Mouse (Mus musculus): Measurements from ENCODE around the gene Tmem141. TPM values are rescaled to one million over a fixed set of nuclear protein-coding genes. Genes with fewer than 3 reads are reported as not detected.
A peak's percentile ranks its signal among the peaks of the same experiment; 100 is the strongest.

The Tmem141 gene
- polyA plus RNA-seq, 1 experiment from 2014 or later: 66.8 TPM

GRCm38 (mm10) chr2:25575432-25576027 lies 46.3 kb downstream of the Tmem141 start:
- H3K27ac ChIP-seq (ENCODE audit: low read depth, low read length): peak overlapping the region; percentile 91; the same call in 1 of the 2 replicates
- peaks cover 13% of the 10 kb centered on the region for H3K36me3 ChIP-seq (ENCODE audit: control insufficient read depth, insufficient read depth, low read length)
- peaks cover 44% of the 10 kb centered on the region for H3K27me3 ChIP-seq (replicated peaks; ENCODE audit: control insufficient read depth, insufficient read depth, low read length)
- no peak for ATAC-seq
- H3K4me1 ChIP-seq (ENCODE audit: control insufficient read depth, insufficient read depth, low read depth, low read length): peaks cover 44% of the 10 kb centered on the region
- peaks cover 3% of the 10 kb centered on the region; the same call in 1 of the 2 replicates for H3K9me3 ChIP-seq (ENCODE audit: control insufficient read depth, low read length)
- peak overlapping the region; percentile 56 for H3K4me3 ChIP-seq (ENCODE audit: low read length)
- peak overlapping the region; percentile 62 for H3K4me2 ChIP-seq (ENCODE audit: low read length)
- H3K9ac ChIP-seq (ENCODE audit: low read depth, low read length): peak overlapping the region; percentile 67
- WGBS: 14% methylated on average over 21 of the region's 21 CpGs

GRCm38 (mm10) chr2:25574579-25575431 lies 47.0 kb downstream of the Tmem141 start, which contains the start of the genes Mamdc4 and Phpt1:
Mamdc4 (minus strand) TSS chr2:25574845.
Phpt1 (minus strand) TSS chr2:25575224.
- Histone ChIP-seq H3K4me2 (ENCODE audit: low read length) (peak within 1 kb of the TSS; percentile 88), H3K9ac (ENCODE audit: low read depth, low read length) (peak within 1 kb of the TSS; percentile 71), H3K36me3 (ENCODE audit: control insufficient read depth, insufficient read depth, low read length) (peaks cover 13% of the 10 kb centered on the region), H3K27ac (ENCODE audit: low read depth, low read length) (peak within 1 kb of the TSS; percentile 91), H3K9me3 (ENCODE audit: control insufficient read depth, low read length) (peaks cover 3% of the 10 kb centered on the region; the same call in 1 of the 2 replicates), H3K27me3 (replicated peaks; ENCODE audit: control insufficient read depth, insufficient read depth, low read length) (peaks cover 37% of the 10 kb centered on the region), H3K4me3 (ENCODE audit: low read length) (peak within 1 kb of the TSS; percentile 56), H3K4me1 (ENCODE audit: control insufficient read depth, insufficient read depth, low read depth, low read length) (peaks cover 37% of the 10 kb centered on the region)
- WGBS: under 1% methylated on average over 42 of the region's 45 CpGs
- peak; percentile 98 for ATAC-seq

GRCm38 (mm10) chr2:25574136-25574535 lies 47.7 kb downstream of the Tmem141 start:
- peak overlapping the region; percentile 91 for H3K27ac ChIP-seq (ENCODE audit: low read depth, low read length)
- ATAC-seq: 0 out of 2 replicates have a peak, but pooled peaks have one; percentile 0
- H3K27me3 ChIP-seq (replicated peaks; ENCODE audit: control insufficient read depth, insufficient read depth, low read length): peaks cover 31% of the 10 kb centered on the region
- peak overlapping the region; percentile 71 for H3K9ac ChIP-seq (ENCODE audit: low read depth, low read length)
- H3K4me3 ChIP-seq (ENCODE audit: low read length): peak overlapping the region; percentile 56
- H3K4me2 ChIP-seq (ENCODE audit: low read length): peak overlapping the region; percentile 88
- 24% methylated on average over 11 of the region's 11 CpGs for WGBS
- peaks cover 13% of the 10 kb centered on the region for H3K36me3 ChIP-seq (ENCODE audit: control insufficient read depth, insufficient read depth, low read length)
- H3K4me1 ChIP-seq (ENCODE audit: control insufficient read depth, insufficient read depth, low read depth, low read length): peaks cover 32% of the 10 kb centered on the region
- peaks cover 3% of the 10 kb centered on the region; the same call in 1 of the 2 replicates for H3K9me3 ChIP-seq (ENCODE audit: control insufficient read depth, low read length)

GRCm38 (mm10) chr2:25573068-25573467 lies 48.7 kb downstream of the Tmem141 start:
- ATAC-seq: no peak
- no peak overlapping the region for H3K4me2 ChIP-seq (ENCODE audit: low read length)
- peaks cover 28% of the 10 kb centered on the region for H3K4me1 ChIP-seq (ENCODE audit: control insufficient read depth, insufficient read depth, low read depth, low read length)
- H3K9ac ChIP-seq (ENCODE audit: low read depth, low read length): 0 out of 2 replicates have a peak overlapping the region, but pooled peaks have one; percentile 19
- H3K36me3 ChIP-seq (ENCODE audit: control insufficient read depth, insufficient read depth, low read length): peaks cover 10% of the 10 kb centered on the region
- no peaks in the 10 kb centered on the region for H3K9me3 ChIP-seq (ENCODE audit: control insufficient read depth, low read length)
- no peak overlapping the region for H3K27ac ChIP-seq (ENCODE audit: low read depth, low read length)
- H3K27me3 ChIP-seq (replicated peaks; ENCODE audit: control insufficient read depth, insufficient read depth, low read length): peaks cover 20% of the 10 kb centered on the region
- 97% methylated on average over 2 of the region's 2 CpGs for WGBS
- no peak overlapping the region for H3K4me3 ChIP-seq (ENCODE audit: low read length)

- H3K9ac ChIP-seq (ENCODE audit: low read depth, low read length): no peak overlapping the region
Observed at GRCm38 (mm10) chr2:25571221-25571620, 50.6 kb downstream of the Tmem141 start.

More at GRCm38 (mm10) chr2:25571221-25571620, 50.6 kb downstream of the Tmem141 start:
- Histone ChIP-seq H3K4me1 (ENCODE audit: control insufficient read depth, insufficient read depth, low read depth, low read length) (peaks cover 19% of the 10 kb centered on the region), H3K9me3 (ENCODE audit: control insufficient read depth, low read length) (no peaks in the 10 kb centered on the region), H3K27ac (ENCODE audit: low read depth, low read length) (no peak overlapping the region), H3K4me2 (ENCODE audit: low read length) (no peak overlapping the region), H3K36me3 (ENCODE audit: control insufficient read depth, insufficient read depth, low read length) (peaks cover 2% of the 10 kb centered on the region; the same call in 1 of the 2 replicates), H3K27me3 (replicated peaks; ENCODE audit: control insufficient read depth, insufficient read depth, low read length) (peaks cover 2% of the 10 kb centered on the region), H3K4me3 (ENCODE audit: low read length) (no peak overlapping the region)
- no peak for ATAC-seq
- 95% methylated on average over 4 of the region's 4 CpGs for WGBS

Other genes with a start within 250 kb of the Tmem141 start
- 15.7 and 17.2 TPM in 2 replicates for gene Sapcd2, start 249.7 kb downstream of the Tmem141 start, polyA plus RNA-seq (2015; fragmentation: Nextera tagmentation; extraction: Ambion mirVana)
- gene Entpd2, start 226.1 kb downstream of the Tmem141 start, polyA plus RNA-seq (2015; fragmentation: Nextera tagmentation; extraction: Ambion mirVana): 6.7 and 7.4 TPM in 2 replicates
- gene Npdc1, start 222.7 kb downstream of the Tmem141 start, polyA plus RNA-seq (2015; fragmentation: Nextera tagmentation; extraction: Ambion mirVana): 481 and 505 TPM in 2 replicates
- 0.19 and 0.23 TPM in 2 replicates for gene Fut7, start 198.7 kb downstream of the Tmem141 start, polyA plus RNA-seq (2015; fragmentation: Nextera tagmentation; extraction: Ambion mirVana)
- gene Abca2, start 193.3 kb downstream of the Tmem141 start, polyA plus RNA-seq (2015; fragmentation: Nextera tagmentation; extraction: Ambion mirVana): 13.5 and 15.5 TPM in 2 replicates
- 3.4 and 4.1 TPM in 2 replicates for gene Clic3, start 165.2 kb downstream of the Tmem141 start, polyA plus RNA-seq (2015; fragmentation: Nextera tagmentation; extraction: Ambion mirVana)
- 117 and 134 TPM in 2 replicates for gene Paxx, start 160.9 kb downstream of the Tmem141 start, polyA plus RNA-seq (2015; fragmentation: Nextera tagmentation; extraction: Ambion mirVana)
- 904 and 1,173 TPM in 2 replicates for gene Ptgds, start 152.0 kb downstream of the Tmem141 start, polyA plus RNA-seq (2015; fragmentation: Nextera tagmentation; extraction: Ambion mirVana)
- gene Lcn12, start 128.1 kb downstream of the Tmem141 start, polyA plus RNA-seq (2015; fragmentation: Nextera tagmentation; extraction: Ambion mirVana): not detected in 2 replicates
- gene Fbxw5, start 121.3 kb downstream of the Tmem141 start, polyA plus RNA-seq (2015; fragmentation: Nextera tagmentation; extraction: Ambion mirVana): 136 and 153 TPM in 2 replicates
- 6.1 and 6.6 TPM in 2 replicates for gene C8g, start 120.3 kb downstream of the Tmem141 start, polyA plus RNA-seq (2015; fragmentation: Nextera tagmentation; extraction: Ambion mirVana)
- 16.8 and 17.8 TPM in 2 replicates for gene Traf2, start 75.1 kb downstream of the Tmem141 start, polyA plus RNA-seq (2015; fragmentation: Nextera tagmentation; extraction: Ambion mirVana)
- 384 and 413 TPM in 2 replicates for gene Edf1, start 64.2 kb downstream of the Tmem141 start, polyA plus RNA-seq (2015; fragmentation: Nextera tagmentation; extraction: Ambion mirVana)
- 1.8 and 3.7 TPM in 2 replicates for gene Mamdc4, start 47.2 kb downstream of the Tmem141 start, polyA plus RNA-seq (2015; fragmentation: Nextera tagmentation; extraction: Ambion mirVana)
- gene Phpt1, start 46.8 kb downstream of the Tmem141 start, polyA plus RNA-seq (2015; fragmentation: Nextera tagmentation; extraction: Ambion mirVana): 164 and 178 TPM in 2 replicates
- gene Ajm1, start 40.2 kb downstream of the Tmem141 start, polyA plus RNA-seq (2015; fragmentation: Nextera tagmentation; extraction: Ambion mirVana): 12.0 and 15.1 TPM in 2 replicates
- 65.3 and 71.8 TPM in 2 replicates for gene Rabl6, start 13.5 kb downstream of the Tmem141 start, polyA plus RNA-seq (2015; fragmentation: Nextera tagmentation; extraction: Ambion mirVana)
- 0.13 and 0.34 TPM in 2 replicates for gene Ccdc183, start 4.3 kb downstream of the Tmem141 start, polyA plus RNA-seq (2015; fragmentation: Nextera tagmentation; extraction: Ambion mirVana)
- gene Fcna, start 6.0 kb upstream of the Tmem141 start, polyA plus RNA-seq (2015; fragmentation: Nextera tagmentation; extraction: Ambion mirVana): 4.6 and 4.8 TPM in 2 replicates
- gene Lcn8, start 31.1 kb upstream of the Tmem141 start, polyA plus RNA-seq (2015; fragmentation: Nextera tagmentation; extraction: Ambion mirVana): not detected in 2 replicates
- not detected in 2 replicates for gene Lcn5, start 35.9 kb upstream of the Tmem141 start, polyA plus RNA-seq (2015; fragmentation: Nextera tagmentation; extraction: Ambion mirVana)
- not detected in 2 replicates for gene Lcn6, start 54.8 kb upstream of the Tmem141 start, polyA plus RNA-seq (2015; fragmentation: Nextera tagmentation; extraction: Ambion mirVana)
- gene Lcn10, start 60.7 kb upstream of the Tmem141 start, polyA plus RNA-seq (2015; fragmentation: Nextera tagmentation; extraction: Ambion mirVana): not detected in 2 replicates
- not detected in 2 replicates for gene Obp2a, start 78.0 kb upstream of the Tmem141 start, polyA plus RNA-seq (2015; fragmentation: Nextera tagmentation; extraction: Ambion mirVana)
- 164 and 182 TPM in 2 replicates for gene Bmyc, start 84.7 kb upstream of the Tmem141 start, polyA plus RNA-seq (2015; fragmentation: Nextera tagmentation; extraction: Ambion mirVana)
- gene Obp2b, start 115.0 kb upstream of the Tmem141 start, polyA plus RNA-seq (2015; fragmentation: Nextera tagmentation; extraction: Ambion mirVana): not detected in 2 replicates
- gene Lcn3, start 143.6 kb upstream of the Tmem141 start, polyA plus RNA-seq (2015; fragmentation: Nextera tagmentation; extraction: Ambion mirVana): not detected in 2 replicates
- not detected in 2 replicates for gene Lcn11, start 155.0 kb upstream of the Tmem141 start, polyA plus RNA-seq (2015; fragmentation: Nextera tagmentation; extraction: Ambion mirVana)
- not detected in 2 replicates for gene Gm13539, start 160.3 kb upstream of the Tmem141 start, polyA plus RNA-seq (2015; fragmentation: Nextera tagmentation; extraction: Ambion mirVana)
- not detected in 2 replicates for gene Glt6d1, start 193.8 kb upstream of the Tmem141 start, polyA plus RNA-seq (2015; fragmentation: Nextera tagmentation; extraction: Ambion mirVana)
- gene Lcn9, start 201.1 kb upstream of the Tmem141 start, polyA plus RNA-seq (2015; fragmentation: Nextera tagmentation; extraction: Ambion mirVana): not detected in 2 replicates
- gene Sohlh1, start 225.2 kb upstream of the Tmem141 start, polyA plus RNA-seq (2015; fragmentation: Nextera tagmentation; extraction: Ambion mirVana): not detected in 2 replicates
- gene Kcnt1, start 241.7 kb upstream of the Tmem141 start, polyA plus RNA-seq (2015; fragmentation: Nextera tagmentation; extraction: Ambion mirVana): 21.2 and 27.4 TPM in 2 replicates